Mouse (Mus musculus) E14TG2a.4 (cell line): ENCODE data around the gene Cacna2d4.

Experiments used
- H3K27me3 ChIP-seq: 2 replicates; pipeline ENCODE4 v1.6.1; 2014; ENCODE audit warnings: low read length, control low read depth; ENCODE audit not compliant: insufficient read depth
- H3K36me3 ChIP-seq: 2 replicates; pipeline ENCODE4 v1.6.1; 2014; ENCODE audit warnings: low read length, control low read depth; ENCODE audit not compliant: insufficient read depth
- H3K4me1 ChIP-seq: replicated peaks from 2 replicates; pipeline ENCODE4 v1.6.1; 2014; ENCODE audit warnings: low read depth, low read length, control low read depth
- H3K4me3 ChIP-seq: replicated peaks from 2 replicates; pipeline ENCODE4 v1.5.1; 2014; ENCODE audit warnings: mild to moderate bottlenecking, low read length
- H3K9me3 ChIP-seq: 2 replicates; pipeline ENCODE4 v1.6.1; 2014; ENCODE audit warnings: low read length, control low read depth
- CTCF ChIP-seq: conservative IDR thresholded peaks from 2 replicates; pipeline ENCODE4 v1.5.1; 2014; ENCODE audit warnings: low read length
- NANOG ChIP-seq: IDR thresholded peaks from 2 replicates; pipeline ENCODE4 v1.6.1; 2014; ENCODE audit warnings: borderline replicate concordance, low read length, mixed read lengths
- POU5F1 ChIP-seq: IDR thresholded peaks from 2 replicates; pipeline ENCODE4 v1.6.1; 2014; ENCODE audit warnings: low read length, borderline replicate concordance

Cacna2d4 gene

GRCm38 (mm10) chr6:119310176-119310575 lies 73.8 kb downstream of the Cacna2d4 start:
- TF ChIP-seq CTCF (no peak), POU5F1 (no peak), NANOG (no peak)
- no peaks in the 10 kb centered on the region for H3K9me3 ChIP-seq
- H3K36me3 ChIP-seq, result no peaks in the 10 kb centered on the region

DNA sequence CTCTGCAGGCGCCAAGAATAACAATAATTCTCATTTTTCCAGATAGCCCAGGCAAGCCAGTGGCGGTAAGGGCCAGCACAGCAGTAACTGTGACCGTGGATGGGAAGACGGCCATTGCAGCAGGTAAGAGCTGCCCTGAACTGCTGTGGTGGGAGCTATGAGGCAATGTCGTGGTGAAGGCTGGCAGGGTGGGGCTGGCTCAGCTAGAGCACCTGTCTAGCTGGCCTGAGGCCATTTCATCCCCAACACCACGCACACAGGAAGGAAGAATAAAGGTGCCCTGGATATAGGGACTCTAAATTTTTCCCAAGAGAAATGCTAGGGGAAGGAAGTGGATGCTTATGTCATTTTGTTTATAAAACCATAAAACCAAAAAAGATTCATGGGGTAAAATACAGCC lies 76.1 kb downstream of the Cacna2d4 start:
- TF ChIP-seq CTCF (no peak), POU5F1 (no peak), NANOG (no peak)
- H3K27me3 ChIP-seq, result peaks cover 58% of the 10 kb centered on the region
- H3K36me3 ChIP-seq, result no peaks in the 10 kb centered on the region
- H3K9me3 ChIP-seq, result no peaks in the 10 kb centered on the region
- no peak overlapping the region for H3K4me3 ChIP-seq
- peaks cover 51% of the 10 kb centered on the region for H3K4me1 ChIP-seq

More at GRCm38 (mm10) chr6:119310176-119310575, 73.8 kb downstream of the Cacna2d4 start:
- H3K27me3 ChIP-seq, result peaks cover 56% of the 10 kb centered on the region
- peaks cover 45% of the 10 kb centered on the region for H3K4me1 ChIP-seq
- H3K4me3 ChIP-seq, result no peak overlapping the region

GRCm38 (mm10) chr6:119313096-119313495 lies 76.8 kb downstream of the Cacna2d4 start:
- Histone ChIP-seq H3K36me3 (no peaks in the 10 kb centered on the region), H3K27me3 (peaks cover 54% of the 10 kb centered on the region), H3K4me3 (no peak overlapping the region), H3K9me3 (no peaks in the 10 kb centered on the region), H3K4me1 (peaks cover 46% of the 10 kb centered on the region)
- TF ChIP-seq NANOG (no peak), CTCF (no peak), POU5F1 (no peak)

- H3K4me3 ChIP-seq, result no peak overlapping the region
- no peak for TF ChIP-seq CTCF
- TF ChIP-seq NANOG, result no peak
- TF ChIP-seq POU5F1, result no peak
- H3K4me1 ChIP-seq, result peaks cover 40% of the 10 kb centered on the region
- H3K9me3 ChIP-seq, result no peaks in the 10 kb centered on the region
- H3K27me3 ChIP-seq, result peaks cover 49% of the 10 kb centered on the region
- no peaks in the 10 kb centered on the region for H3K36me3 ChIP-seq
Measured at GRCm38 (mm10) chr6:119313588-119314375, 77.5 kb downstream of the Cacna2d4 start.

- Histone ChIP-seq H3K4me3 (no peak overlapping the region), H3K27me3 (peaks cover 39% of the 10 kb centered on the region), H3K36me3 (no peaks in the 10 kb centered on the region), H3K4me1 (peaks cover 38% of the 10 kb centered on the region), H3K9me3 (no peaks in the 10 kb centered on the region)
- TF ChIP-seq POU5F1, result no peak
- no peak for TF ChIP-seq NANOG
- TF ChIP-seq CTCF, result no peak
Measured at GRCm38 (mm10) chr6:119314751-119315476, 78.6 kb downstream of the Cacna2d4 start.

DNA sequence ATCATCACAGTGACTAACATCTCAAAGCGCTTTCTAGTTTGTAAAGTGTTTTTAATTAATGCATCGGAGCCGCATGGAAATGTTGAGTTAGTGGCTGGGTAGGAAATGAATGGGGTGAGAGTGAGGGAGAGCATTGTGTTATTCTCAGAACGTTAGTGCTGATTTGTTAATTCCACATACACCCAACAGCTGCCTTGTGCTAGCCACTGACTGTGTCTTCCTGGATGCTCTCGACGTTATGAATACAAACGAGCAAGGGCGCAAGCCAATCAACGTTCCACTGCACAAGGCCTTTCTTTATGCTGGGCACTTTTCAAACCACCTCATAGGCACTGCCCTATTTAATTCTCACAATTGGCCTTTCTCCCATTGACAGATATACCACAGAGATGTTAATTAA lies 82.4 kb downstream of the Cacna2d4 start:
- no peak for TF ChIP-seq CTCF
- TF ChIP-seq NANOG, result no peak
- no peak for TF ChIP-seq POU5F1
- no peaks in the 10 kb centered on the region for H3K36me3 ChIP-seq
- H3K27me3 ChIP-seq, result peaks cover 48% of the 10 kb centered on the region
- no peaks in the 10 kb centered on the region for H3K9me3 ChIP-seq
- H3K4me3 ChIP-seq, result no peak overlapping the region
- peaks cover 41% of the 10 kb centered on the region for H3K4me1 ChIP-seq

GRCm38 (mm10) chr6:119319358-119319757 lies 83.0 kb downstream of the Cacna2d4 start:
- no peaks in the 10 kb centered on the region for H3K9me3 ChIP-seq
- no peak overlapping the region for H3K4me3 ChIP-seq
- H3K4me1 ChIP-seq, result peaks cover 42% of the 10 kb centered on the region
- TF ChIP-seq CTCF (peak; percentile 94), POU5F1 (no peak), NANOG (no peak)
- no peaks in the 10 kb centered on the region for H3K36me3 ChIP-seq
- H3K27me3 ChIP-seq, result peaks cover 54% of the 10 kb centered on the region

GRCm38 (mm10) chr6:119320481-119320880 lies 84.2 kb downstream of the Cacna2d4 start:
- Histone ChIP-seq H3K4me1 (peaks cover 42% of the 10 kb centered on the region), H3K27me3 (peaks cover 51% of the 10 kb centered on the region), H3K36me3 (no peaks in the 10 kb centered on the region), H3K9me3 (no peaks in the 10 kb centered on the region), H3K4me3 (0 out of 2 replicates have a peak overlapping the region, but pooled peaks have one; percentile 18)
- TF ChIP-seq NANOG, result no peak
- TF ChIP-seq POU5F1, result no peak
- no peak for TF ChIP-seq CTCF
